Mouse (Mus musculus) myocyte (in vitro differentiated cells): ENCODE data around the gene Cmbl.

ENCODE experiments used
- CEBPB ChIP-seq: IDR thresholded peaks from 2 replicates; pipeline ENCODE4 v1.6.1; 2011; ENCODE audit warnings: mild to moderate bottlenecking, moderate library complexity; ENCODE audit not compliant: poor library complexity, insufficient read depth, severe bottlenecking
- E2F4 ChIP-seq: IDR thresholded peaks from one replicate; pipeline ENCODE4 v1.6.1; 2011; ENCODE audit warnings: mild to moderate bottlenecking, control low read depth, moderate library complexity; ENCODE audit not compliant: insufficient read depth
- POLR2A ChIP-seq: IDR thresholded peaks from one replicate; pipeline ENCODE4 v1.6.1; 2011; ENCODE audit warnings: low read depth, mild to moderate bottlenecking, control low read depth, moderate library complexity; ENCODE audit not compliant: insufficient read length
- POLR2AphosphoS2 ChIP-seq: IDR thresholded peaks from one replicate; pipeline ENCODE4 v1.6.1; 2011; ENCODE audit warnings: low read depth, control low read depth; ENCODE audit not compliant: insufficient read length
- REST ChIP-seq: IDR thresholded peaks from one replicate; pipeline ENCODE4 v1.6.1; 2011; ENCODE audit warnings: mild to moderate bottlenecking, control low read depth, moderate library complexity; ENCODE audit not compliant: insufficient read depth, insufficient read length
- SRF ChIP-seq: IDR thresholded peaks from one replicate; pipeline ENCODE4 v1.6.1; 2011; ENCODE audit warnings: low read depth; ENCODE audit not compliant: control insufficient read depth, insufficient read length
- TCF12 ChIP-seq: IDR thresholded peaks from one replicate; pipeline ENCODE4 v1.6.1; 2011; ENCODE audit warnings: mild to moderate bottlenecking, control low read depth; ENCODE audit not compliant: poor library complexity, insufficient read depth, severe bottlenecking
- TCF3 ChIP-seq: IDR thresholded peaks from one replicate; pipeline ENCODE4 v1.6.1; 2011; ENCODE audit warnings: low read depth, control low read depth; ENCODE audit not compliant: insufficient read length
- USF1 ChIP-seq: IDR thresholded peaks from one replicate; pipeline ENCODE4 v1.6.1; 2011; ENCODE audit warnings: low read depth, mild to moderate bottlenecking, control low read depth, moderate library complexity

- TF ChIP-seq POLR2AphosphoS2 (peak; percentile 98), POLR2A (peak; percentile 96), E2F4 (peak; percentile 70), TCF3 (no peak), USF1 (no peak), TCF12 (no peak), SRF (peak; percentile 63), CEBPB (no peak), REST (peak; percentile 15)
These were observed 36.6 kb downstream of the Cmbl start, which contains the start of the genes Cct5 and Fam173b for GRCm38 (mm10) chr15:31601646-31602374.
